Mouse (Mus musculus): ENCODE measurements around the gene Zfp281.

Zfp281 gene

GRCm38 (mm10) chr1:136613300-136613751, 11.4 kb upstream of the Zfp281 start:
- peak; percentile 87 for ATAC-seq (ENCODE audit: low TSS enrichment)

DNA sequence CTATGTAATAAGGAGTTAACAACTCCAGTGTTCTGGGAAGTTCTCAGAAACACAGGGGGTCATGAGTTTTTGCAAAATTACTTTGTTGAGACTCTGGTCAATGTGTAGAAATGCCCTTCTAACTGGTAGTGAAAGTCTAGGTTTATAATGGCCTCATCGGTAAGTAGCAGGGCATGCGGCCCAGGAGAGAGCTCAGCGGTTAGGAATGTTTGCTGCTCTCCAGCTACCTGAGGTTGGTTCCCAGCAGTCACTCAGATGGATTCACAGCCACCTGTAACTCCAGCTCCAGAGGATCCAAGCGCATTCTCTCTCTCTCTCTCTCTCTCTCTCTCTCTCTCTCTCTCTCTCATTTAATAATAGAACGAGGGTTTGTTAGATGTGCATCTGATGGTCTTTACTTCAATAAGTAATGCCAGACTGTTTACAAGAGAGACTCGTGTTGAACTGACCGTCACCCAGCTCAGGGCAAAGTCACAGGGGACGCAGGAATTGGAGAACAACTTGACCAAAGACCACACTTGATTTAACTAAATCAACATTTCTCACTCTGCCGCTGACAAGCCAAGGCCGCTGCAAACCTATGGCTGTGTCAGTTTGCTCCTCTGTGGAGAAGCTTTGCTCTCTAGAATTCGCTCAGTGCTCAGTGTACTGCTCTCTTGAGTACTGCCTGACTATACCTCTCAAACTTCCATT, 9.8 kb upstream of the Zfp281 start:
- no peak for ATAC-seq (ENCODE audit: low TSS enrichment)

DNA sequence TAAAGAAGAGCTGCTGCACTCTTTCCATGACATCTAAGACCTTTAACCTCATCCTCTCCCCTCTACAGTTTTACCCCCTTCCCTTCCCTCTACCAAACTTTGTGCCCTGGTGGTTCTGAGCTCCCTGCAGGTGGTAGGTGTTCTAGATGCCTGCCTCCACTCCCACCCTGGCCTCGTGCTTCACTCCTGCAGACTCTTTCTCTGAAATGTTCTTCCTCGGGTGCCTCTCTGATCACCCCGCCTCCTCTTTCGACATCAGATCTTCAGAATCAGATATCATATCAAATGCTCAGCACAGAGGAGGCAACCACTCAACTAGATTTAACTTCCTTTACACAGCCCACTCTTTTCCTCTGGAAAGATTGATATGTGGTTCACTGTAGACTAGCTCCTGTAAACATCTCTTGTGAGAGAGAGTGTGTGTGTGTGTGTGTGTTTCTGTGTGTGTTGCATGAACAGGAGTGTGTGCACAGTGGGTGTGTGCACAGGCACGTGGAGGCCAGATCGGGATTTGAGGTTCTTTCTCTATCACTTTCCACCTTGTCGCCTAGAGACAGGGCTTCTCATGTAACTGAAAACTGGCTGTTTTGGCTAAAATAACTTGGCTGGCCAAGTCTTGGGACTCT, 7.4 kb upstream of the Zfp281 start:
- ATAC-seq (ENCODE audit: low TSS enrichment): no peak

GRCm38 (mm10) chr1:136618570-136618969, 6.1 kb upstream of the Zfp281 start:
- ATAC-seq (ENCODE audit: low TSS enrichment): no peak

DNA sequence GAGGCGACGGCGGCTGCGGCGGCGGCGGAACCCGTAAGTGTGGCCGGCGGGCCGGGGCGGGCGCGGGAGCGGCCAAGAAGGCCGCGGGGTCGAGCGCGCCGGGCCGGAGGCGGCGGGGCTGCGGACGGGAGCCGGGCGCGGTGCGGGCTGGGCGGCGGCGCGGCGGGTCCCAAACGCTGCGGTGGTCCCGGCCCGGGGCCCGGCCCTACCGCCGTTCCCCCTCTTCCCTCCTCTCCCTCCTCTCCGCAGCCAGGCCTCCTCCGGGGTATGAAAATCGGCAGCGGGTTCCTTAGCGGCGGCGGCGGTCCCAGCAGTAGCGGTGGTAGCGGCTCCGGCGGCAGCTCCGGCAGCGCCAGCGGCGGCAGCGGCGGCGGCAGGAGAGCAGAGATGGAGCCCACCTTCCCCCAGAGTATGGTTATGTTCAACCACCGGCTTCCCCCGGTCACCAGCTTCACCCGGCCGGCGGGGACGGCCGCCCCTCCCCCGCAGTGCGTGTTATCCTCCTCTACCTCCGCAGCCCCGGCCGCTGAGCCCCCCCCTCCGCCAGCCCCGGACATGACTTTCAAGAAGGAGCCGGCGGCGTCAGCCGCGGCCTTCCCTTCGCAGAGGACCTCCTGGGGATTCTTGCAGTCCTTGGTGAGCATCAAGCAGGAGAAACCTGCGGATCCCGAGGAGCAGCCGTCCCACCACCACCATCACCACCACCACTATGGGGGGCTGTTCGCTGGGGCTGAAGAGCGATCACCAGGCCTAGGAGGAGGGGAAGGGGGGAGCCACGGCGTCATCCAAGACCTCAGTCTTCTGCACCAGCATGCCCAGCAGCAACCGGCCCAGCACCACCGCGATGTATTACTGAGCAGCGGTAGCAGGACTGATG, 556 bp downstream of the Zfp281 start:
- ATAC-seq (ENCODE audit: low TSS enrichment): peak; percentile 25

GRCm38 (mm10) chr1:136626141-136626540, 1.4 kb downstream of the Zfp281 start:
- ATAC-seq (ENCODE audit: low TSS enrichment): no peak

- no peak for ATAC-seq (ENCODE audit: low TSS enrichment)
Measured at GRCm38 (mm10) chr1:136626756-136627155, 2.1 kb downstream of the Zfp281 start.

DNA sequence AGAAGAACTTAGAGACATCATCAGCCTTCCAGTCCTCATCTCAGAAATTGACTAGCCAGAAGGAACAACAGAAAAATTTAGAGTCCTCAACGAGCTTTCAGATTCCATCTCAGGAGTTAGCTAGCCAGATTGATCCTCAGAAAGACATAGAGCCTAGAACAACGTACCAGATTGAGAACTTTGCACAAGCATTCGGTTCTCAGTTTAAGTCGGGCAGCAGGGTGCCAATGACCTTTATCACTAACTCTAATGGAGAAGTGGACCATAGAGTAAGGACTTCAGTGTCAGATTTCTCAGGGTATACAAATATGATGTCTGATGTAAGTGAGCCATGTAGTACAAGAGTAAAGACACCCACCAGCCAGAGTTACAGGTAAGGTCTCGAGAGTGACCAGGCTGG, 2.9 kb downstream of the Zfp281 start:
- no peak for ATAC-seq (ENCODE audit: low TSS enrichment)

DNA sequence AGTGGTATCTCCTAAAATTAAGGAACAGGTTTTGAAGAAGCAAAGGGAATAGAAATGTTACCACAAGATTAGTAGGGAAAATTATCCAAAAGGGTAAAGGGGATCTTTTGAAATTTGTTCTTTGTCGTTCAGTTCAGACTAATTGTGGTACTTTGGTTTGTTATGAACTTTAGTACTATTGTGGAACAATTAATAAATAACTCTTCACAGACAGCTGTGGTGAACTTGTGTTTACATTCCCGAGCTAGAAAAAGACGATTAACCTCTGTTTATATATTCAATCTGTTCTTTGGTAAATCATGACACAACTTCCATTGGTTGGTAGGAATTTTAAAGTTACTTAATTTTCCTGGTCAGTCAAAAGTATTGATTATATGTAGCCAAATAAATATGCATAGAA, 8.2 kb downstream of the Zfp281 start:
- no peak for ATAC-seq (ENCODE audit: low TSS enrichment)

- ATAC-seq (ENCODE audit: low TSS enrichment): no peak
Measured at GRCm38 (mm10) chr1:136635644-136636043, 10.9 kb downstream of the Zfp281 start.

DNA sequence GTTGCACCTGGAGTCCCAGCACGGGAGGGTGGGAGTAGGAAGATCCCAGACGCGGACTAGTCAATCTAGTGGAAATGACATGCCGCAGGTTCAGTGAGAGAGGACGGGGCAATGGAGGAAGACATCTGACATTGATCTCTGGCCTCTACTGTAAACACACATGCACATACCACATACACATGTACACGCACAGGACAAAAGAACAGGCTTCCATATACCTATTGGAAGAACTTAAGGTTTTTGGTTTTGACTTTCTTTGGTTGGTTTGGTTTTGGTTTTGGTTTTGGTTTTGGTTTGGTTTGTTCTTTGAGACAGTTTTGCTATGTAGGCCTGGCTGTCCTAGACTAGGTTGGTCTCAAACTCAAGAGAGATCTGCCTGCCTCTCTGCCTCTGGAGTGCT, 12.2 kb downstream of the Zfp281 start:
- ATAC-seq (ENCODE audit: low TSS enrichment): no peak

DNA sequence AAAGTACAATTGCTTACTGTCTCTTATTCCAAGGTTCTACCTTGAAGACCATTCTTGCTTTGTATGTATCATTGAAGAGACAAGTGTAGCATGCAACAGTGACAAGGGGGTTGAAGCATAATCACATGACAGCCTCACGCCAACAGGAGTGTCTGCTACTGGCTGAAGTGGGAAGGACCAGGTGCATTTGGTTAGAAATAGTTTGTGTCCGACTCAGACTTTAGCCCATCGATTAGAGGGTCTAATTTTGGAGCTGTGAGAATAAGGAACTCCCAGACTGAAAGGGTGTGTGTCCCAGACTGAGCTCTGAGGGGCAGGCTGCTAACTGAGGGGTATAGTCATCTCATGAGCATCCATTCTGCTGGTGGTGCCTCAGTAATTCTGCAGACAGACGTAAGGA, 13.0 kb downstream of the Zfp281 start:
- no peak for ATAC-seq (ENCODE audit: low TSS enrichment)

DNA sequence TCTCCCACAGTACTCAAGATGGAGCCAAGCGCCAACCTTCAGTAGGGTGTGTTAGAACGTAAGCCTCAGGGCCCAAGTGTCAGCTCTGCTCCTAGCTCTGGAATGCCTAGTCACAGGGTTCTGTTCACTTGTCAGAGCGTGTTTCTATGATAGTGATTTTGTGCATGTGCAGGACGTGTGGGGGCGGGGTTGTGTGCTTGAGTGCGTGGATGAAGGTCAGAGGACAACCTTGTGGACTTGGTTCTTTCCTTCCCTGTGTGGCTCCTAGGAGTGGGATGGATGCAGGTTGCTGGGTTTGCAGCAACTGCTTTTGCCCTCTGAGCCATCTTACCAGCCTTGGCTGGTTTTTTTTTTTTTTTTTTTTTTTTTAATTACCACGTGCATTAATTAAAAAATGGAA, 13.5 kb downstream of the Zfp281 start:
- ATAC-seq (ENCODE audit: low TSS enrichment): no peak

DNA sequence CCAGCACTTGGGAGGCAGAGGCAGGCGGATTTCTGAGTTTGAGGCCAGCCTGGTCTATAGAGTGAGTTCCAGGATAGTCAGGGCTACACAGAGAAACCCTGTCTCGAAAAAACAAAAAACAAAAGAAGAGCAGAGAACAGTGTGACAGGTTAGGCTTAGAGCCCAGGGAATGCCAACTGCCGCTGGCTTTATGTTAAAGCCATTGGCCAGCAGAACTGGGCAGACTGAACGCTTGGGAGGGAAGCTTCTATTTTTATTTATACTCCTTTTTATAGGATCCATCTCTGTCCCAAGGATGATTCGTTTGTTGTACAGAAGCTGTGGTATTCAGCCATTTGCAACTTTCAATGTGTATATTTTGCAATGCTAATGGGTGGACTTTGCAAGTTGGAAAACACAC, 14.0 kb downstream of the Zfp281 start:
- peak; percentile 86 for ATAC-seq (ENCODE audit: low TSS enrichment)

- ATAC-seq (ENCODE audit: low TSS enrichment): 0 out of 2 replicates have a peak, but pooled peaks have one; percentile 2
Measured at GRCm38 (mm10) chr1:136639221-136639620, 14.5 kb downstream of the Zfp281 start.

DNA sequence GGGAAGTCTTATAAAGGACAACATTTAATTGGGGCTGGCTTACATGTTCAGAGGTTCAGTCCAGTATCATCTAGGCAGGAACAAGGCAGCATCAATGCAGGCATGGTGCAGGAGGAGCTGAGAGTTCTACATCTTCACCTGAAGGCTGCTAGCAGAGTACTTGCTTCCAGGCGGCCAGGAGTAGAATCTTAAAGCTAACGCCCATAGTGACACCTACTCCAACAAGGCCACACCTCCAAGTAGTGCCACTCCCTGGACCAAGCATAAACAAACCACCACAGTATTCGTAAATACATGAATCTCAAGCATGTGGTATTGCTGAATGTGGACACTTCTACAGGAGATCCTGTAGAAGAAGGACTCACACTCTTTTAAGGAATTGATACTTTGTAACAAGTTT, 18.0 kb downstream of the Zfp281 start:
- no peak for ATAC-seq (ENCODE audit: low TSS enrichment)

- no peak for ATAC-seq (ENCODE audit: low TSS enrichment)
Measured at GRCm38 (mm10) chr1:136644486-136644885, 19.8 kb downstream of the Zfp281 start.

- ATAC-seq (ENCODE audit: low TSS enrichment): no peak
Measured at GRCm38 (mm10) chr1:136645849-136646625, 21.3 kb downstream of the Zfp281 start.

DNA sequence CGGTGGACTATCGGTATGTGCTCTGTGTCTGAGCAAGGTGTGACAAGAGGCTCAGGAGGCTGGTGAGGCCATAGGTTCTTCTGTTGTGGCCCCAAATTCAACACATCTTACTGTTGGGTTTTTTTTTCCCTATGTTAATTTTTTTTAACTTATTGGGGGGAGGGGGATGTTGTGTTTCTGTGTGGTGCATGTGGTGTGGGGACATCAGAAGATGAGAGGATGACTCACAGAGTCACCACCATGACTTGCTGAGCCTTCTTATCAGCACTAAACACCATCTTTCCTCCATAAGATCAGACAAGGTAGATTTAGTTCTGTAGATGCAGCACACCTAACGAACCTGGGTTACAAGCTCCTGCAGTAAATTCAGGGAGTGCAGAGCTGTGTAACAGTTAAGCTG, 27.4 kb downstream of the Zfp281 start:
- no peak for ATAC-seq (ENCODE audit: low TSS enrichment)

DNA sequence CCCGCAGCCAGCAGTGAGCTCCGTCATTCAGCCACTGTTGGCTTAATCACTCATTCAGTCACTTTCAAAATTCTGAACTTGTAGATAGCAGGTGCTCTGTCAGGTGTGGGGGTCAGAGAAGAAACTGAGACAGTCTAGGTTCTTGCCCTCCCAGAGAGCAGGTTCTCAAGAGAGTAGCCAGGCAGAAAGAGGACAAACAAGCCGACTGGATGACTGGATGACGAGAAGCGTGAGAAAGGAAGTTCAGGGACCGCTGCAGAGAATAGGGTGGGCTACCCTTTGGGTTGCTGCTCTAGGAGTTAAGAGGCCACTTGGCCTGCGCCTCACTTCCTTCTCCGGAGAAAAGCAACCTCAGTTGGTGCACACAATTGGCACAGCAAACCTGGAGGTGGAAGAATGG, 28.8 kb downstream of the Zfp281 start:
- ATAC-seq (ENCODE audit: low TSS enrichment): no peak

DNA sequence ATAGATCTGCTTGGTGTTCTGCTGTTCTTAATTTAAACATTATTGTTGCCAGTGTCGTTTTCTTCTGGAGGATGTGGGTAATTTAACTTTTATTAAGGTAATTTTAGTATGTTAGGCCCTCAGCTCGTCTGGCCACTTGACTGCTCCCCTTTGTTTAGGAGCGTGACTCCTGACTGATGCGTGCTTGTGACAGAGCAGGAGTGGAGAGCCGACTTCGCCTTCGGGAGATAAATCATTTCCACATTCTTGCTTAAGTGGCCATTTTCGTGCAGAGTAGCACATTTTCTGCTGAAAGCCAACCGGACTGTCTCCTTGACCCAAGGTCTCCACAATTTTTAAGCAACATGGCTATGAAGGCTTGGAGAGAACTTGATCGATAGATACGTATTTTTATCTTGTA, 29.7 kb downstream of the Zfp281 start:
- no peak for ATAC-seq (ENCODE audit: low TSS enrichment)

GRCm38 (mm10) chr1:136656619-136657018, 31.9 kb downstream of the Zfp281 start:
- ATAC-seq (ENCODE audit: low TSS enrichment): 0 out of 2 replicates have a peak, but pooled peaks have one; percentile 29
